Mouse (Mus musculus): ENCODE results near the gene Rpl11.

Rpl11 gene

DNA sequence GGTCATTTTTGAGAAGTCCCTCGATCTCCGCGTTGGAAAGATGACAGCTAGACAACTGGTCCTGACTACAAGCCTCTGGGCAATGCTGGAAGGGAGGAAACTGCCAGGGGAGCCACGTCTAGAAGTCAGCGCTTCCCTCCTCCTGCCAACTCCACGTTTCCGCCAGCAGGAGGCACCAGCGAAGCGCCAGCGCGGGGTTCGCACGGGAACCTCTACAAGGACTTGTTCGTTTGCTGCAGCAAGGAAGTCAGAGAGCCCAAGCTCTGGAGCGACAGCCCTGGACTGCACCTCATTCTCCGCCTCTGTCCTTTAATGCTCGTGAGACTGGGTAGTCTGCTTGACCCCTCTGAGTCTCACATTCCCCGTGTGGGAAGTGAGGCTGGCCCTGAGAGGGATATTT, 16.7 kb upstream of the Rpl11 start:
- DNase-seq: peak; percentile 91

DNA sequence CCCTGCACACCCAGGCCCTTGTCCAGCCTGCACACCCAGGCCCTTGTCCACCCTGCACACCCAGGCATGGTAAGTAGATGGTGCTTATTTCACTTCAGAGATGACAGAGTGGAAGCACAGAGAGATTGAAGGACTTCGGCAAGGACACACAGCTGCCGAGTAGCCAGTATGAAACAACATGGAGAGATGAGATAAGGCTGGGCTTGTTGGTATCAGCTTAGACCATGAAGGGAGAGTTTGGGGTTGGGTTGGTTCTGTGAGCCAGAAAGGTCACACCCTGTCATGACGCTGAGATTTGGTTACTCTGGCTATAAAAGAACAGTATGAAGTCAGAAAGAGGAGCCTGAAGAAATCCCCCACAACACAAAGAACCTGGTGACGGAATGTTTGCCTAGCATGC, 16.1 kb upstream of the Rpl11 start:
- DNase-seq: no peak

- no peak for DNase-seq
Measured at GRCm38 (mm10) chr4:136063143-136063542, 9.9 kb upstream of the Rpl11 start.

DNA sequence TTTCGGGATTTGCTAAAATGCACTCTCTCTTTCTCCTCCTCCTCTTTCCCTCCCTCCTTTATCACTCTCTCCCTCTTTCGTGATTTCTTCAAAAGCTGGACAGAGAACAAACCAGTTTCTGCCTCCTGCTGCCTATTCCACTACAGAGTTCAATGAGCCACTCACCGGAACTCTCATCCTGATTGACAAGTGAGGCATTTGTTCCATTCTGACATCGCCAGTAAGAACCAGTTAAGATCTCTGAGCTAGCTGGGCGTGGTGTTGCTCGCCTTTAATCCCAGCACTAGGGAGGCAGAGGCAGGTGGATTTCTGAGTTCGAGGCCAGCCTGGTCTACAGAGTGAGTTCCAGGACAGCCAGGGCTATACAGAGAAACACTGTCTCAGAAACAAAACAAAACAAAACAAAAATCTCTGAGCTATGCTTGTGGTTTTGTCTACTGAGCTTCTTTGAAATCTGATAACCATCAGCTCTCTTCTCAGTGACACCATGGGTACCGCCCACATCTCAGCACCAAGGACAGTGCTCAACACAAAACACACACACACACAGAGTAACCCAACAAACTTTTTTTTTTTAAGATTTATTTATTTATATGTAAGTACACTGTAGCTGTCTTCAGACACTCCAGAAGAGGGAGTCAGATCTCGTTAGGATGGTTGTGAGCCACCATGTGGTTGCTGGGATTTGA, 6.7 kb upstream of the Rpl11 start:
- peak; percentile 51 for DNase-seq

GRCm38 (mm10) chr4:136057916-136058315, 4.7 kb upstream of the Rpl11 start:
- no peak for DNase-seq

DNA sequence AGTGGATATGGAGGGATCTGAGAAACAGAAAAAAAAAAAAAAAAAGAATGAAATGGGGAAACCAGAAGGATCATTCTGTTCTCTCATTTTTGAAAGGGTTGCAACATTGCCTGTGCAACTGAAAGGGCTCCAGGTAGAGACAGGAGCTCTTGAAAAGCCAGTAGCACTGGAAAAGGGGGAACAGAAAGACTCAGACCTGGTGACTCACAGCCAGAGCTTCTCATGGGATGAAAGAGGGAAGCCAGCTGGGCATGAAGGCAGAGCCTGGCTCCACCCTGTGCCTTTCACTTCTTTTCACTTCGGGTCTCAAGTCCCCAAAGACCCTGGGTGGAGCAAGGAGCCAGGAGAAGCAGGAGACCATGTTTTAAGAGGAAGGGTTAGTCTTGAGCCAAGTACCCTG, 2.8 kb upstream of the Rpl11 start:
- no peak for DNase-seq

DNA sequence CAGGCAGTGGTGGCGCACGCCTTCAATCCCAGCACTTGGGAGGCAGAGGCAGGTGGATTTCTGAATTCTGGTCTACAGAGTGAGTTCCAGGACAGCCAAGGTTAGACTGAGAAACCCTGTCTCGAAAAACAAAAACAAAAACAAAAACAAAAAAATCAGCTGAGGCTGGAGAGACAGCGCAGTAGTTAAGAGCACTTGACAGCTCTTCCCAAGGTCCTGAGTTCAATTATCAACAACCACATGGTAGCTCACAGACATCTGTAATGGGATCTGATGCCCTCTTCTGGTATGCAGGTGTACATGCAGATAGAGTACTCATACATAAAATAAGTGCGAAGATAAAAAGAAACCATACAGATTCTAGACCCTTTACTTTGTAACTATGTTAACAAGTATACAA, 615 bp upstream of the Rpl11 start:
- DNase-seq: no peak

- no peak for DNase-seq
Measured at GRCm38 (mm10) chr4:136052534-136053246, 538 bp downstream of the Rpl11 start.

GRCm38 (mm10) chr4:136052060-136052459, 1.2 kb downstream of the Rpl11 start:
- no peak for DNase-seq

DNA sequence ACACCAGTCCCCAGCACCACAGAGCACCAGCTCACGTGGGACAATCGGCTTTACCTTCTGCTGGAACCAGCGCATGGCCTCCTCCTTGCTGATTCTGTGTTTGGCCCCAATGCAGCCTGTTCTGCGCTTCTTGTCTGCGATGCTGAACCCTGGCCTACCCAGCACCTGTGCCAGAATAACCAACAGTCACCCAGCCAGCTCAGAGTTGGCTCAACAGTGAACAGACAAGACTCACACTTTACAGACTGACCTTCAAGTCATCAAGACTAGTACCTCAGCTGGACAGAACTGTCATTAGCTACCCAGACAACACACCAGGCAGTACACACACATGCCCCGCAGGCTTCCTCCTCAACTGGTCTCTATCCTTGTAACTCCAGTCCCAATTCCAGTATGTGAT, 3.0 kb downstream of the Rpl11 start:
- no peak for DNase-seq

GRCm38 (mm10) chr4:136048291-136049032, 4.8 kb downstream of the Rpl11 start:
- DNase-seq: no peak

DNA sequence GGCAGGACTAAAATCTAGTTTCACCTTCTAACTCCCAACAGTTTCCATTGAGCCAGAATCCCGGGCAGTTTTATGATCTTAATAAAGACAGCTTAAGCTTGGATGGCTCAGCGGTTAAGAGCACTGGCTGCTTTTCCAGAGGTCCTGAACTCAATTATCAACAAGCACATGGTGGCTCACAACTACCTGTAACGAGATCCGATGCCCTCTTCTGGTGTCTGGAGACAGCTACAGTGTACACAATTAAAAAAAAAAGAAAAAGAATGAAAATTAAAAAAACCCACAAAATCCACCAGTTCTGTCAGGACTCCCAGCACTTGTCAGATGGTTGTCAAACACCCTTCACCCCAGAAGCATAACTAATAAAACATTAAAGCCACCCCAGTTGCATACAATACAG, 5.6 kb downstream of the Rpl11 start:
- DNase-seq: no peak

- DNase-seq: no peak
Measured at GRCm38 (mm10) chr4:136046888-136047287, 6.3 kb downstream of the Rpl11 start.

GRCm38 (mm10) chr4:136045091-136045490, 8.1 kb downstream of the Rpl11 start:
- no peak for DNase-seq

- no peak for DNase-seq
Measured at GRCm38 (mm10) chr4:136043784-136044400, 9.3 kb downstream of the Rpl11 start.

DNA sequence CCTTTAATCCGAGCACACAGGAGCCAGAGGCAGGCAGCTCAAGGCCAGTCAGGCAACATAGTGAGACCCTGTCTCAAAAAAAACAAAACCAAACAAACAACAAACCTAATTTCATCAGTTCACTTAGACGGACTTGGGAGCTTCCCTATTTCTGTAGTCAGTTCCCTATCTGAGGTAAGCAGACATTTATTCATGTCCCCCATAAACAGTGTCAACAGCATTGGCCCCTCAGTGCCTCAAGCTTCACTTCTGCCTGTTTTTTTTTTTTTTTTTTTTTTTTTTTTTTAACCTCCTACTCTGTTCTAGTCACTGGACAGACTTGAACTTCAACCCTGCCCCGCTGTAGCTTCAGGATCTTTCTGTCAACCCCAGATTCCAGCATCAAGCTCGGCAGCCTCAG, 18.1 kb downstream of the Rpl11 start:
- no peak for DNase-seq

- DNase-seq: no peak
Measured at GRCm38 (mm10) chr4:136033231-136033630, 20.0 kb downstream of the Rpl11 start.

- DNase-seq: peak; percentile 48
Measured at GRCm38 (mm10) chr4:136030968-136031909, 22.0 kb downstream of the Rpl11 start.

DNA sequence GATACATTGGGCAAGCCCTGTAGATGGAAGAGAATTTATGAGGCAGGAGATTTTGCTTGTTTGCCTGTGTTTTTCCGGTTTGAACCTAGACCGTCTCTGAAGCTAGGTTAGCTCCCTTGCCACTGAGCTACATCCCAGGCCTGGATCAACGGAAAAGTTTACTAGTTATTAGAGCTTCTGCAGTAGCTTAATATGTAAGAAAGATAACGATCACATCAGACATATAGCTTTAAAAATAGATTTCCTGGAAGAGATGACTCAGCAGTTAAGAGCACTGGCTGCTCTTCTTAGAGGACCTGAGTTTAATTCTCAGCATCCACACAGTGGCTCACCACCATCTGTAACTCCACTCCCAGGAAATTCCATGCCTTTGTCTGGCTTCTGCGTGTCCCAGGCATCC, 24.5 kb downstream of the Rpl11 start:
- no peak for DNase-seq

DNA sequence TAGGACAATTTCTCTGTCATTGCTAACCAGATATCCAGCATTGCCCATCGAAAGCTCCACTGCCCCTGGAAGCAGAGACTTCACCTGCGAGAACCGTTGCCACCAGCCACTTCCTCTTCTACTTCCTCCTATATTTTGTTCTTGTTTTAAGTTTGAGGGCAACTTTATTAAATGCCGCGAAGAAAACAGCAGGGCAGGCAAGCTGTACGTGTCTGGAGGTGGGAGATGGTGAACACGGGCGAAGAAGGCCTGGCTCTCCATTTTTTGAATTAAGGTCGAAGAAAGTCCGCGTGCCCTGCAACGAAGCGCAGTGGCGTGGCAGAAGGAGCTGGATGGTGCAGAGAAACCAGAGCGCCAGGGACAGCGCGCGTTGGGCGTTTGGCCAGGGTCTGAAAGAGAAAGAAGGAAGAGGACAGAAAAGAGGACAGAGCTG, 25.1 kb downstream of the Rpl11 start:
- no peak for DNase-seq

DNA sequence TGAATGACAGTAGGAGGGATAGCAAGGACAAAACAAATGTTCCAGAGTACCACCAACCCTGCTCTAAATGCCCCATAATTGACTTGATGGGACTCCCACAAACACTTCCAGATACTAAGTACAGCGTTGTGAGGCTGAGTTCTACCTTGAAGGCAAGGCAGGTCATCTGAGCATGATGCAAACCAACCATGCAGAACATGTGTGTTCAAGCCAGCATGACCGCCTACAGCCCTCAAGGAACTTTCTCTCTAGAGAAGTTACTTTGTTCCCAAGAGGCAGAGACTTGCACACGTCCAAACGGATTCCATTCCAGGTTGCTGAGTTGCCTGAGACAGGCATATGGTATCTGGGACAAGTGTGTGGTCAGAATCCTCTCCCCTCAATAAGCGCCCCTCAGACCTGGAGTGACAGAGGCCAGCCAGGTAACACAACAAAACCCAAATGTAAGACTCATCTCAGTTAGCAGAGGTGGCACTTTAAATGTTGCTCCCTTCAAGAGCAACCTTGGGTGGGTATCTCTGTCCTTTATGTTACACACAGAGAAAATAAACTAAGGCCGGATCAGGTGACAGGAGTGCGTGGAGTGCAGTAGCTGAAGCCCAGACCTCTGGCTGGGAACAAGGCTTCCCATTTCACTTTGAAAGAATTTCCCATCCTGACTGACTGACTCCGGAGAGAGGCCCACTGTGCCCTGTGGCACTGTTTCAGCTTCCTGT, 25.7 kb downstream of the Rpl11 start:
- DNase-seq: no peak

GRCm38 (mm10) chr4:136025350-136025749, 27.9 kb downstream of the Rpl11 start:
- DNase-seq: no peak
